Mouse (Mus musculus) midbrain, embryonic 10.5 days (tissue): ENCODE results near the gene Ncoa5. TPM values are rescaled to one million over a fixed set of nuclear protein-coding genes. Genes with fewer than 3 reads are reported as not detected.

ENCODE experiments used
- DNase-seq: peaks from one replicate; pipeline ENCODE4 v3.0.0-alpha.2; 2017; ENCODE audit warnings: low spot score
- H3K27ac ChIP-seq: fragments of 300-500 bp; sonication (generic); replicated peaks from 2 replicates; pipeline ENCODE4 v1.5.1; 2016; ENCODE audit warnings: mild to moderate bottlenecking
- H3K27me3 ChIP-seq: fragments of 300-500 bp; sonication (generic); 2 replicates; pipeline ENCODE4 v1.6.1; 2016; ENCODE audit warnings: low read depth, mild to moderate bottlenecking; ENCODE audit not compliant: poor library complexity, severe bottlenecking
- H3K36me3 ChIP-seq: fragments of 300-500 bp; sonication (generic); 2 replicates; pipeline ENCODE4 v1.6.1; 2016; ENCODE audit warnings: mild to moderate bottlenecking, moderate library complexity
- H3K4me1 ChIP-seq: fragments of 300-500 bp; sonication (generic); 2 replicates; pipeline ENCODE4 v1.6.1; 2016
- H3K4me3 ChIP-seq: fragments of 300-500 bp; sonication (generic); 2 replicates; pipeline ENCODE4 v1.5.1; 2016; ENCODE audit warnings: mild to moderate bottlenecking, moderate library complexity
- H3K9me3 ChIP-seq: fragments of 300-500 bp; sonication (generic); replicated peaks from 2 replicates; pipeline ENCODE4 v1.6.1; 2016; ENCODE audit warnings: mild to moderate bottlenecking
- WGBS: fragments of 180-500 bp; shearing (Covaris S2); methylation state at CpG from one replicate; pipeline ENCODE4 v1.1.7; 2016; 5-methylcytosine and 5-hydroxymethylcytosine counted together
- polyA plus RNA-seq: library from polyadenylated mRNA; unstranded; fragments of >200 nt; fragmentation: Nextera tagmentation; extraction: Ambion mirVana; gene quantifications from 2 replicates; pipeline ENCODE4 v1.2.1, GENCODE M21; 2016

Ncoa5 gene
- polyA plus RNA-seq, 1 experiment from 2014 or later, result 95.1 TPM

DNA sequence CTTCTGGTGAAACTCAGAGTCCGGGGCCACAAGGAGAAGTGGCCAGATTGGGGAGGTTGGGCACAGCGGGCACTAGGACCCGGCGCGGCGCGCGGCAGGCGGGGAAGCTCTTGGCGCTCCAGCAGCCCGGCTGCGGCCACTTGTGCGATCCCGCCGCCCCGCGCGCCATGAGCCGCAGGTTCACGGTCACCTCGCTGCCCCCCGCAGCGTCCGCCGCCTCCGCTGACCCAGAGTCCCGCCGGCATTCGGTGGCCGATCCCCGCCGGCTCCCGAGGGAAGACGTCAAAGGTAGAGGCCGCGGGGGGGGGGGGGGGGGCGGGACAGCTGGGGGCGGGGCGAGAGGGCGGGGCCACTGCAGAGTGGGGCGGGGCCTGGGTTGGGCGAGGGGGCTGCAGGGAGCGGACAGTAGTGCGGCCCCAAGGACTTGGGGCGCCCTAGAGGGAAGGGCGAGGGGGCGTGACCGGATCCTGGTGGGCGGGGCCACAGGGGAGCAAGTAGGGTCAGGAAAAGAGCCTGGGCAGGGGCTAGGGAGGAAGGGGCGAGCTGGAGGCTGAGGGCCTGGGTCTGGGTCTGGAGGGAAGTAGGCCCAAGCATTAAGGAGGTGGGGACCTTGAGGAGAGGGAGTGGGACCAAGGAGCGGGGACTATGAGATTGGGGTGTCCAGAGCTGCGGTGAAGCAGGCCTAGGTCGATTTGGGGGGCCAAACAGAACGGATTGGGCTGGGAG lies 73.8 kb downstream of the Ncoa5 start, which contains the start of gene Slc12a5:
Gene Slc12a5, plus strand, starts transcription at position 87 of the 726 bp plus-strand sequence.
- peak; percentile 86 for DNase-seq
- WGBS, result 1% methylated on average over 48 of the region's 54 CpGs
- H3K36me3 ChIP-seq, result no peaks in the 10 kb centered on the region
- H3K4me3 ChIP-seq, result peak within 1 kb of the TSS; percentile 75
- peaks cover 44% of the 10 kb centered on the region for H3K27me3 ChIP-seq
- H3K4me1 ChIP-seq, result peaks cover 54% of the 10 kb centered on the region
- H3K27ac ChIP-seq, result peak within 1 kb of the TSS; percentile 89
- H3K9me3 ChIP-seq, result no peaks in the 10 kb centered on the region

GRCm38 (mm10) chr2:164957548-164958315 lies 76.9 kb downstream of the Ncoa5 start:
- H3K9me3 ChIP-seq, result no peaks in the 10 kb centered on the region
- WGBS, result 69% methylated on average over 9 of the region's 9 CpGs
- no peaks in the 10 kb centered on the region for H3K36me3 ChIP-seq
- no peak for DNase-seq
- H3K4me3 ChIP-seq, result no peak overlapping the region
- H3K27me3 ChIP-seq, result peaks cover 43% of the 10 kb centered on the region
- H3K27ac ChIP-seq, result no peak overlapping the region
- peaks cover 35% of the 10 kb centered on the region for H3K4me1 ChIP-seq

GRCm38 (mm10) chr2:164956195-164956594 lies 78.5 kb downstream of the Ncoa5 start:
- Histone ChIP-seq H3K27me3 (peaks cover 52% of the 10 kb centered on the region), H3K36me3 (no peaks in the 10 kb centered on the region), H3K4me3 (no peak overlapping the region), H3K4me1 (peaks cover 29% of the 10 kb centered on the region), H3K27ac (no peak overlapping the region), H3K9me3 (0 out of 2 replicates have a peak, but pooled peaks cover 3% of the 10 kb centered on the region)
- WGBS, result 72% methylated on average over 5 of the region's 5 CpGs
- DNase-seq, result no peak

- H3K4me1 ChIP-seq, result peaks cover 24% of the 10 kb centered on the region
- H3K27me3 ChIP-seq, result peaks cover 57% of the 10 kb centered on the region
- 78% methylated on average over 4 of the region's 4 CpGs for WGBS
- DNase-seq, result no peak
- 0 out of 2 replicates have a peak, but pooled peaks cover 3% of the 10 kb centered on the region for H3K9me3 ChIP-seq
- H3K27ac ChIP-seq, result no peak overlapping the region
- no peaks in the 10 kb centered on the region for H3K36me3 ChIP-seq
- H3K4me3 ChIP-seq, result no peak overlapping the region
Observed at GRCm38 (mm10) chr2:164955725-164956124, 78.9 kb downstream of the Ncoa5 start.

DNA sequence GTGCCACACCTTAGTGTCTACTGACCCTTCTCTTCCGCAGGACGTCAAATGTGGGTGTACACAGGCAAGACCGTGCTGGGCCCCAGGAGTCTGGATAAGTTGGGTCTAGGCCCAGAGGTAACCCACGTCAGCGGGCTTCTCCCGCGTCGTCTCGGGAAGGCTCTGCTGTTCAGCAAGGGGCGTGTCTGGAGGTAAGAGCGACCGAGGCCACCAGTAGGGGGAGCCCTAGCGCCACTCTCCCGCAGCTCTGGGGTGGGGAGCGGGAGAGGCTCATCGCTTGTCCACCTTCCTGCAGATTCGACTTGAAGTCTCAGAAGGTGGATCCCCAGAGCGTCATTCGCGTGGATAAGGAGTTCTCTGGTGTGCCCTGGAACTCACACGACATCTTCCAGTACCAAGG lies 81.4 kb downstream of the Ncoa5 start:
- Histone ChIP-seq H3K27ac (no peak overlapping the region), H3K36me3 (no peaks in the 10 kb centered on the region), H3K4me1 (peaks cover 37% of the 10 kb centered on the region), H3K27me3 (peaks cover 82% of the 10 kb centered on the region), H3K4me3 (peak overlapping the region; percentile 24; the same call in 1 of the 2 replicates), H3K9me3 (0 out of 2 replicates have a peak, but pooled peaks cover 3% of the 10 kb centered on the region)
- peak; percentile 87 for DNase-seq
- WGBS, result under 1% methylated on average over 21 of the region's 21 CpGs

DNA sequence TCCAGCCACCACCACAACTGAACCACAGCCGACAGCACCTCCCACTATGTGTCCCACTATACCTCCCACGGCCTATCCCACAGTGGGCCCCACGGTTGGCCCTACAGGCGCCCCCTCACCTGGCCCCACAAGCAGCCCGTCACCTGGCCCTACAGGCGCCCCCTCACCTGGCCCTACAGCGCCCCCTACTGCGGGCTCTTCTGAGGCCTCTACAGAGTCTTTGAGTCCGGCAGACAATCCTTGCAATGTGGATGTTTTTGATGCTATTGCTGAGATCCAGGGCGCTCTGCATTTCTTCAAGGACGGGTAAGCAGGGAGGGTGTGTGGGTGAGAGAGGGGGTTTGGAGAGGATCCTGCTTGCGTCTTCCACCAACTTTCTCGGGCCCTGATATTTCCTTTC lies 82.2 kb downstream of the Ncoa5 start:
- Histone ChIP-seq H3K9me3 (0 out of 2 replicates have a peak, but pooled peaks cover 3% of the 10 kb centered on the region), H3K27ac (no peak overlapping the region), H3K4me3 (no peak overlapping the region), H3K27me3 (peaks cover 90% of the 10 kb centered on the region), H3K4me1 (peaks cover 45% of the 10 kb centered on the region), H3K36me3 (no peaks in the 10 kb centered on the region)
- 41% methylated on average over 13 of the region's 13 CpGs for WGBS
- no peak for DNase-seq

DNA sequence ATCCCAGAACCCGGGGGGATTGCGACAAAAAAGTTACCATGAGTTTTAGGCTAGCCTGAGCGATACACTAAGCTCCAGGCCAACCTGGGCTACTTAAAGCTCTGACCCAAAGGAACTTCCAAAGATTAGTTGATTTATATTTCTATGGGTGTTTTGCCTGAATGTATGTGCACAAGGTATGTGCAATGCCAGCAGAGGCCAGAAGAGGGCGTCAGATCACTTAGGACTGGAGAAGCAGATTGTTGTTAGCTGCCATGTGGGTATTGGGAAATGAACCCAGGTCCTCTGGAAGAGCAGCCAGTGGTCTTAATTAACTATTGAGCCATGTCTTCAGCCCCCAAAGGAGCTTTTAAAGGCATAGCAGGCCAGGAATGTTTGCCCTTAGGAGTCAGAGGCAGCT lies 82.9 kb downstream of the Ncoa5 start:
- no peak for DNase-seq
- H3K4me3 ChIP-seq, result no peak overlapping the region
- H3K27ac ChIP-seq, result no peak overlapping the region
- H3K27me3 ChIP-seq, result peaks cover 90% of the 10 kb centered on the region
- H3K4me1 ChIP-seq, result peaks cover 42% of the 10 kb centered on the region
- 85% methylated on average over 4 of the region's 4 CpGs for WGBS
- H3K9me3 ChIP-seq, result 0 out of 2 replicates have a peak, but pooled peaks cover 3% of the 10 kb centered on the region
- no peaks in the 10 kb centered on the region for H3K36me3 ChIP-seq

DNA sequence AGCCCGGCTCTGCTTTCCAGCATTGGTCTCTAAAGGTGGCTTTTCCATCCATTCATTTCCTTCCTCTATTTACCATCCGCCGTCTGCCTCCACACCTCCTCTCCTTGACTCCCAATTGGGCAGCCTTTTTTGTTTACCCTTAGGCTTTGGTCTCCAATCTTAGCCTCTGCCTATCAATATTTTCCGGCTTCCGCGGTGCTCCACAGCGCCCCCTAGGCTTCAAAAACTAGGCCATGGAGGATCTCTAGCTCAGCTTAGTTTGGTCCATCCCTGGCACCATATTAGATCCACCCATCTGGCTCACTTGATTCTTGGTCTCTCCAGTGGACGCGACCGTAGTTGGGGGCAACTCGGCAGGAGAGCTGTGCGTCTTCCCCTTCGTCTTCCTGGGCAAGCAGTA lies 84.2 kb downstream of the Ncoa5 start:
- 27% methylated on average over 13 of the region's 13 CpGs for WGBS
- DNase-seq, result peak; percentile 48

More for the DNA sequence above, 84.2 kb downstream of the Ncoa5 start:
- Histone ChIP-seq H3K36me3 (no peaks in the 10 kb centered on the region), H3K27me3 (peaks cover 94% of the 10 kb centered on the region), H3K9me3 (0 out of 2 replicates have a peak, but pooled peaks cover 3% of the 10 kb centered on the region), H3K27ac (no peak overlapping the region), H3K4me1 (peaks cover 39% of the 10 kb centered on the region), H3K4me3 (no peak overlapping the region)

Other genes with a start within 250 kb of the Ncoa5 start
- gene Snx21, start 249.0 kb downstream of the Ncoa5 start, polyA plus RNA-seq, result 12.0 and 12.3 TPM in 2 replicates
- 14.9 and 15.3 TPM in 2 replicates for gene Acot8, start 230.0 kb downstream of the Ncoa5 start, polyA plus RNA-seq
- 9.7 and 11.6 TPM in 2 replicates for gene Zswim3, start 229.8 kb downstream of the Ncoa5 start, polyA plus RNA-seq
- gene Zswim1, start 212.2 kb downstream of the Ncoa5 start, polyA plus RNA-seq, result 24.7 and 25.3 TPM in 2 replicates
- gene Spata25, start 206.3 kb downstream of the Ncoa5 start, polyA plus RNA-seq, result 0.17 TPM in 1 of 2 replicates, not detected in the other
- gene Ctsa, start 202.0 kb downstream of the Ncoa5 start, polyA plus RNA-seq, result 85.7 and 98.2 TPM in 2 replicates
- gene Neurl2, start 201.4 kb downstream of the Ncoa5 start, polyA plus RNA-seq, result 3.8 and 5.4 TPM in 2 replicates
- gene Pltp, start 177.2 kb downstream of the Ncoa5 start, polyA plus RNA-seq, result 67.9 and 86.2 TPM in 2 replicates
- 73.8 and 93.8 TPM in 2 replicates for gene Pcif1, start 155.6 kb downstream of the Ncoa5 start, polyA plus RNA-seq
- 14.1 and 17.1 TPM in 2 replicates for gene Zfp335, start 123.1 kb downstream of the Ncoa5 start, polyA plus RNA-seq
- gene Mmp9, start 94.1 kb downstream of the Ncoa5 start, polyA plus RNA-seq, result 0.39 and 0.97 TPM in 2 replicates
- gene Slc12a5, start 74.1 kb downstream of the Ncoa5 start, polyA plus RNA-seq, result 0.99 and 2.1 TPM in 2 replicates
- 6.4 and 8.1 TPM in 2 replicates for gene Cd40, start 20.8 kb upstream of the Ncoa5 start, polyA plus RNA-seq
- not detected in 2 replicates for gene 1700025C18Rik, start 55.9 kb upstream of the Ncoa5 start, polyA plus RNA-seq
- gene Cdh22, start 200.0 kb upstream of the Ncoa5 start, polyA plus RNA-seq, result 3.9 and 7.1 TPM in 2 replicates